ENCODE assay signal across 23 mouse cellular contexts in genomic region chr2:163254228-163254627, GRCm38 (mm10). TPM values are rescaled to one million over a fixed set of nuclear protein-coding genes. Genes with fewer than 3 reads are reported as not detected.
DNase-seq lines count a peak whose midpoint lies in the region; ATAC-seq and TF ChIP-seq lines count a peak whose summit lies in the region.
"Had no signal": no experiment of that assay in that cellular context is flagged by ENCODE, and none has a peak within 500 bp of the region (broad histone marks: within the 10 kb centered on the region; RNA-seq: fewer than 3 reads in every experiment).

No protein-coding gene starts in this region.

- no peak overlapping the region for H3K4me2 ChIP-seq in forebrain, embryonic 14.5 days (ENCODE audit: low read length)
- no peak overlapping the region for H3K4me2 ChIP-seq in forebrain, embryonic 11.5 days (ENCODE audit: low read depth, low read length, severe bottlenecking)
- peak overlapping the region; percentile 65 for H3K4me2 ChIP-seq in myocyte (ENCODE audit: low read depth)
- H3K4me2 ChIP-seq: kidney, embryonic 15.5 days; lung, embryonic 14.5 days had no signal

- no peak; the same call in 1 of the 2 replicates for ATAC-seq in forebrain, embryonic 14.5 days
- ATAC-seq in forebrain, embryonic 11.5 days (replicated peaks; ENCODE audit: low FRiP score) = no peak
- ATAC-seq: intestine, embryonic 16.5 days had no signal

- no peaks in the 10 kb centered on the region for H3K79me2 ChIP-seq in myocyte (ENCODE audit: control insufficient read depth, insufficient read depth)

- H3K4me3 ChIP-seq in forebrain, embryonic 14.5 days (ENCODE audit: low read depth, low read length) = no peak overlapping the region
- no peak overlapping the region for H3K4me3 ChIP-seq in forebrain, embryonic 11.5 days (ENCODE audit: low read depth, low read length)
- no peak overlapping the region for H3K4me3 ChIP-seq in left cerebral cortex, adult 2 months
- H3K4me3 ChIP-seq in myocyte = no peak overlapping the region
- H3K4me3 ChIP-seq: heart, embryonic 10.5 days; kidney, embryonic 15.5 days; limb, embryonic 15.5 days; megakaryocyte, embryonic 14.5 days had no signal

- peak overlapping the region; percentile 21; the same call in 1 of the 2 replicates for H3K27ac ChIP-seq in forebrain, embryonic 14.5 days (ENCODE audit: low read depth, low read length)
- H3K27ac ChIP-seq in forebrain, embryonic 11.5 days (ENCODE audit: low read depth, low read length) = no peak overlapping the region
- H3K27ac ChIP-seq in left cerebral cortex, adult 2 months = peak overlapping the region; percentile 74; the same call in 1 of the 2 replicates
- H3K27ac ChIP-seq: heart, embryonic 10.5 days; kidney, embryonic 15.5 days; limb, embryonic 15.5 days; liver, embryonic 14.5 days had no signal

- H3K4me1 ChIP-seq in forebrain, embryonic 14.5 days (ENCODE audit: control insufficient read depth, insufficient read depth, low read length) = peaks cover 11% of the 10 kb centered on the region
- no peaks in the 10 kb centered on the region; the same call in 1 of the 2 replicates for H3K4me1 ChIP-seq in forebrain, embryonic 11.5 days (replicated peaks; ENCODE audit: control insufficient read depth, insufficient read depth, low read length)
- H3K4me1 ChIP-seq: heart, embryonic 10.5 days had no signal

- no peak for TF ChIP-seq POLR2A in myocyte (IDR thresholded peaks at IDR 0.05; ENCODE audit: insufficient read length, low read depth)

- no peaks in the 10 kb centered on the region for H3K9me3 ChIP-seq in forebrain, embryonic 14.5 days (replicated peaks; ENCODE audit: control insufficient read depth, low read length)
- no peaks in the 10 kb centered on the region for H3K9me3 ChIP-seq in forebrain, embryonic 11.5 days (ENCODE audit: control insufficient read depth, low read length)
- H3K9me3 ChIP-seq: heart, embryonic 10.5 days; kidney, embryonic 15.5 days; limb, embryonic 15.5 days had no signal

- H3ac ChIP-seq in myocyte (ENCODE audit: control insufficient read depth, insufficient read length) = no peak overlapping the region

- no peak for DNase-seq in forebrain, embryonic 14.5 days (ENCODE audit: low spot score)
- DNase-seq in forebrain, embryonic 11.5 days (ENCODE audit: low spot score) = no peak
- DNase-seq in left cerebral cortex, adult 2 months (ENCODE audit: extremely low spot score in 1 of 2, low spot score in 2 of 2) = no peak
- no peak for DNase-seq in left cerebral cortex, adult 9 months (ENCODE audit: low spot score in 2 of 2)
- peak; percentile 35 for DNase-seq in induced T-regulatory cell, adult 2 months (ENCODE audit: low read depth)
- DNase-seq in thymus, postnatal 14 days = no peak
- DNase-seq in cerebellum, postnatal 14 days = no peak
- DNase-seq: adrenal gland, postnatal 10 days; cerebellum, adult 2 months; cerebellum, postnatal 36 days; embryo, embryonic 11 days; heart, postnatal 4 days; kidney, postnatal 4 days; lung, embryonic 14.5 days; right cerebral cortex, postnatal 14 days had no signal

- no peak overlapping the region for H3K9ac ChIP-seq in forebrain, embryonic 14.5 days (ENCODE audit: low read length)
- no peak overlapping the region for H3K9ac ChIP-seq in forebrain, embryonic 11.5 days (ENCODE audit: low read length)
- H3K9ac ChIP-seq: kidney, embryonic 15.5 days; limb, embryonic 15.5 days; liver, embryonic 14.5 days; lung, embryonic 14.5 days had no signal

- no peaks in the 10 kb centered on the region for H3K36me3 ChIP-seq in forebrain, embryonic 14.5 days (ENCODE audit: control insufficient read depth, insufficient read depth, low read length)
- no peaks in the 10 kb centered on the region for H3K36me3 ChIP-seq in forebrain, embryonic 11.5 days (ENCODE audit: control insufficient read depth, insufficient read depth, low read length)
- no peaks in the 10 kb centered on the region for H3K36me3 ChIP-seq in myocyte (ENCODE audit: control insufficient read depth, insufficient read depth)
- H3K36me3 ChIP-seq: heart, embryonic 10.5 days; kidney, embryonic 15.5 days; limb, embryonic 15.5 days had no signal

- TF ChIP-seq CTCF in left cerebral cortex, adult 2 months (IDR thresholded peaks at IDR 0.05) = no peak

- WGBS in forebrain, embryonic 14.5 days = 76% methylated on average over 6 of the region's 6 CpGs
- WGBS in forebrain, embryonic 11.5 days = 83% methylated on average over 6 of the region's 6 CpGs

- intact Hi-C loops in left cerebral cortex, adult 2 months (cut with DNase I) = no loop called here

- no peaks in the 10 kb centered on the region for H3K27me3 ChIP-seq in forebrain, embryonic 14.5 days (replicated peaks; ENCODE audit: control insufficient read depth, insufficient read depth, low read length)
- H3K27me3 ChIP-seq in forebrain, embryonic 11.5 days (ENCODE audit: control insufficient read depth, insufficient read depth, low read length) = no peaks in the 10 kb centered on the region
- H3K27me3 ChIP-seq in myocyte (ENCODE audit: control insufficient read depth, insufficient read depth, insufficient read length) = no peaks in the 10 kb centered on the region
- H3K27me3 ChIP-seq: limb, embryonic 15.5 days had no signal

TF ChIP-seq in myocyte, 11 proteins besides CTCF, POLR2A, EP300 and RAD21:
- no peak for TF ChIP-seq E2F4 (IDR thresholded peaks at IDR 0.05; ENCODE audit: insufficient read depth)
- no peak for TF ChIP-seq TCF3 (IDR thresholded peaks at IDR 0.05; ENCODE audit: insufficient read length, low read depth)
- TF ChIP-seq REST (IDR thresholded peaks at IDR 0.05; ENCODE audit: insufficient read depth, insufficient read length) = no peak
- TF ChIP-seq POLR2AphosphoS2 (IDR thresholded peaks at IDR 0.05; ENCODE audit: insufficient read length, low read depth) = no peak
- TF ChIP-seq SRF (IDR thresholded peaks at IDR 0.05; ENCODE audit: control insufficient read depth, insufficient read length, low read depth) = no peak
- TF ChIP-seq MYOG (IDR thresholded peaks at IDR 0.05; ENCODE audit: control insufficient read depth in 1 of 3, insufficient read depth in 1 of 3, insufficient read length in 2 of 3, low read depth in 2 of 3) = no peak
- no peak for TF ChIP-seq CEBPB (IDR thresholded peaks at IDR 0.05; ENCODE audit: insufficient read depth, poor library complexity, severe bottlenecking)
- TF ChIP-seq TCF12 (IDR thresholded peaks at IDR 0.05; ENCODE audit: insufficient read depth, poor library complexity, severe bottlenecking) = no peak
- no peak for TF ChIP-seq USF1 (IDR thresholded peaks at IDR 0.05; ENCODE audit: low read depth)
- no peak for TF ChIP-seq MYOD1 (IDR thresholded peaks at IDR 0.05; ENCODE audit: control insufficient read depth in 1 of 3, insufficient read length in 2 of 3, low read depth in 2 of 3)
TF ChIP-seq in myocyte: peak in this region for 0.

RNA-seq across cellular contexts. Expression of gene Tox2, which starts 51.3 kb away (rescaled TPM):
- polyA plus RNA-seq in forebrain, embryonic 14.5 days (2014; fragmentation: Nextera tagmentation; extraction: Ambion mirVana) = 16.5 and 19.2 TPM in 2 replicates
- polyA plus RNA-seq in forebrain, embryonic 11.5 days (2014; fragmentation: Nextera tagmentation; extraction: Ambion mirVana) = 35.0 and 35.5 TPM in 2 replicates
- 10 to 100 TPM; 27.8 to 28.4 TPM for total RNA-seq in left cerebral cortex, adult 2 months (2021)
- 0.05 TPM for polyA plus RNA-seq in myocyte (2012; fragmentation: generic; extraction: Trizol)
- total RNA-seq: neutrophil, adult 5-6 weeks had no signal

Comparison
In these comparisons a context has a peak if more than half of its experiments do, and no peak if none do; other contexts are left out.
1. RNA of gene Tox2, which starts 51.3 kb away (polyA plus RNA-seq): 35.0 to 35.5 TPM in forebrain, embryonic 11.5 days and 16.5 to 19.2 TPM in forebrain, embryonic 14.5 days; 0.05 TPM in myocyte (single experiment); every median in the first group is over 10 times any median in the second.